Mouse (Mus musculus) brown adipose tissue, adult 24 weeks (tissue): ENCODE data around the gene Adk. TPM values are rescaled to one million over a fixed set of nuclear protein-coding genes. Genes with fewer than 3 reads are reported as not detected.
"Not testable (repeated sequence)": the region's sequence is repeated elsewhere in the genome, so short reads cannot be mapped to it uniquely, and the experiment has no call there.

Experiments
- H3K27ac ChIP-seq: fragments of 200-500 bp; replicated peaks from 2 replicates; pipeline ENCODE4 v1.5.1; 2012; ENCODE audit warnings: low read depth, mild to moderate bottlenecking, low read length
- H3K4me1 ChIP-seq: fragments of 200-500 bp; 2 replicates; pipeline ENCODE4 v1.6.1; 2012; ENCODE audit warnings: low read length, mixed read lengths; ENCODE audit not compliant: control insufficient read depth, insufficient read depth, insufficient read length
- H3K4me3 ChIP-seq: fragments of 200-500 bp; 2 replicates; pipeline ENCODE4 v1.5.1; 2012; ENCODE audit warnings: low read depth, mild to moderate bottlenecking, low read length, moderate library complexity; ENCODE audit not compliant: insufficient read depth
- polyA plus RNA-seq: library from polyadenylated mRNA; stranded (reverse); fragments of >200 nt; gene quantifications from 2 replicates; pipeline ENCODE4 v1.2.4, GENCODE M21; 2012; ENCODE audit not compliant: missing spikeins, insufficient read depth, insufficient read length

Adk gene
- polyA plus RNA-seq, 1 experiment: 138 TPM

- no peaks in the 10 kb centered on the region for H3K4me1 ChIP-seq
- H3K4me3 ChIP-seq: no peak overlapping the region
Measured at GRCm38 (mm10) chr14:21484199-21484598, 431.8 kb downstream of the Adk start.

DNA sequence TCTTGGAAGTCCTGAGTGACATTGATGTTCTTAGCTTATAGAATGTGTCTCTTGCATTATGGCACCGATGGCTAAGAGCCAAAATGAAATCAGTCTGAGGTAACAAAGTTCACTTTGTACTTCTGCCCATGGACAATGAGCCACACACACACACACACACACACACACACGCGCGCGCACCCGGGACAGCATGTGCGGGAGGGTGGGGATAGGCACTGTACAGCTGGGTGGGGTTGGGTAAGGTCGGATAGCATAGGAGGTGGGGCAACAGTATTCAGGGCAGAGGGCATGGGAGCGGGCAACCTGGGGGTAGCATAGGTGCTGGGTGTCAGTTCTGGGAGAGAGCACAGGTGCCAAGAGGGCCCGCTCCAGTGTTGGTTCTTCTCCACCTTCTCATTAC is 432.3 kb downstream of the Adk start:
- H3K4me1 ChIP-seq: no peaks in the 10 kb centered on the region
- H3K27ac ChIP-seq: no peak overlapping the region
- H3K4me3 ChIP-seq: no peak overlapping the region

More at GRCm38 (mm10) chr14:21484199-21484598, 431.8 kb downstream of the Adk start:
- H3K27ac ChIP-seq: no peak overlapping the region

- Histone ChIP-seq H3K4me3 (no peak overlapping the region), H3K27ac (no peak overlapping the region), H3K4me1 (no peaks in the 10 kb centered on the region)
Measured at GRCm38 (mm10) chr14:21485961-21486520, 433.7 kb downstream of the Adk start.

DNA sequence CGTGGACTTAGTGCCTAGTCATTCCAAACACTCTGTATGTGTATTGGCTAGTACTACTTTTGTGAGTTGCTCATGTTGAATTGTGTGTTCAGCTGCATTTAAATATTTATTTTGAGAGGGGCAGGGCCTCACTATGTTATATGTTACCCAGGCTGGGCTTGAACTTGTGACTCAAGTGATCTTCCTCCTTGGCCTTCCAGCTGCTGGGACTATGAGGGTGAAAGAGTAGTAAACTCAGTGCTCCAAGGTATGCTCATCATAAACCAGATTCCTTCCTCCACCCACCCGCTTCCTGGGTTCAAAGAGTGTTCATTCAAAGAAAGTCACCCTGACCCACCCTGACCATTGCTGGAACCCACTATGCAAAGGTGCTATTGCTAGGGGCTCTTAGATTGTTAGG is 434.8 kb downstream of the Adk start:
- H3K4me3 ChIP-seq, H3K27ac ChIP-seq, H3K4me1 ChIP-seq: not testable (repeated sequence)

- not testable (repeated sequence) for H3K4me3 ChIP-seq, H3K4me1 ChIP-seq, H3K27ac ChIP-seq
Measured at GRCm38 (mm10) chr14:21488426-21489115, 436.2 kb downstream of the Adk start.

DNA sequence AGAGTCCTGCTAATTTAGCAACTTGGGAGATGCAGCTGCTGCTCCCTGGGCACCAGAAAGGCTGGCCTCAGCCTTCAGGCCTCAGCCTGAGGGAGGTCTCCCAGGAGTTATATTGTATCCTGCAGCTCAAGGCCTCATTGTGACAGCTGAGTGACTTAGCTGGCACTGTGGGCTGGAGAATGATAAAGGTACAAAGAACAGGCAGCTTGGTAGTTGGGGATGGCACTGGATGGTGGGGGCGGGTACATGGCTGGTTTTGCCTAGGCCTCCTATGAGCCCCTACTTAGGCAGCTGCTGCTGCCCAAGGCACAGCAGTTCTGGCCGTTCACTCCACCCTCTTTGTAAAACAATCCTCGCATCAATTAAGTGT is 436.7 kb downstream of the Adk start:
- H3K4me3 ChIP-seq: no peak overlapping the region
- H3K4me1 ChIP-seq: no peaks in the 10 kb centered on the region
- no peak overlapping the region for H3K27ac ChIP-seq

GRCm38 (mm10) chr14:21490141-21490540 is 437.8 kb downstream of the Adk start:
- H3K4me3 ChIP-seq: no peak overlapping the region

More at GRCm38 (mm10) chr14:21490141-21490540, 437.8 kb downstream of the Adk start:
- no peaks in the 10 kb centered on the region for H3K4me1 ChIP-seq
- H3K27ac ChIP-seq: no peak overlapping the region

Other genes starting within 250 kb of the Adk start
- 9.6 and 11.6 TPM in 2 replicates for gene Plau, start 215.9 kb upstream of the Adk start, polyA plus RNA-seq
- gene Vcl, start 123.2 kb upstream of the Adk start, polyA plus RNA-seq: 28.5 and 34.3 TPM in 2 replicates
- 35.0 and 40.5 TPM in 2 replicates for gene Ap3m1, start 66 bp upstream of the Adk start, polyA plus RNA-seq